Mouse (Mus musculus): ENCODE results near the gene Fyttd1. TPM values are rescaled to one million over a fixed set of nuclear protein-coding genes. Genes with fewer than 3 reads are reported as not detected.
"Not testable (repeated sequence)": the region's sequence is repeated elsewhere in the genome, so short reads cannot be mapped to it uniquely, and the experiment has no call there.

Fyttd1 gene
- total RNA-seq, 2 experiments from 2014 or later = 115 to 125 TPM

DNA sequence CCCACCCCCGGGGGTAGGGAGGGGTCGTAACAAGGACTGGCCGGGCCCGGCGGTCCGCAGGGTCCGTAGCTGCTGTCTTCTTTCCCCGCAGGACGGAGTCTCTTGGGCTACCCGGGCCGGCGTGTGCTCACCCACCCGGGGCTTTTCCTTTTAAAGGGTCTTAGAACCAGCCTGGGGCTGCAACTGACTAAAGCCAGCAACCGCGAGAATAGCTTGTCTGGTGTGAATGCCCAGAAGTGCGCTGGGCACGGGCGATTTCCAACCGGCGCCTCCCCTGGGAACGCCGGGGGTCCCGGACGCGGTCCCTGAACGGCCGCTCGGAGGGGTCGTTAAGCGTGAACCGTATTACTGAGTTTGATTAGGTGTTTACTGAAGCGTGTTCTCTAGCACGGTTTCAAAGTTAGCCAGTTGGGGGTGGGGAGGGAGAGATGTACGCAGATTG, 878 bp downstream of the Fyttd1 start:
- peak in 1 of 2 experiments; percentile 40 for DNase-seq
- intact Hi-C loops (cut with DNase I) = loop anchor here (2.0 to 5.0 kb wide), 2 partner anchors 63 to 181 kb away; no protein-coding TSS in a partner anchor

DNA sequence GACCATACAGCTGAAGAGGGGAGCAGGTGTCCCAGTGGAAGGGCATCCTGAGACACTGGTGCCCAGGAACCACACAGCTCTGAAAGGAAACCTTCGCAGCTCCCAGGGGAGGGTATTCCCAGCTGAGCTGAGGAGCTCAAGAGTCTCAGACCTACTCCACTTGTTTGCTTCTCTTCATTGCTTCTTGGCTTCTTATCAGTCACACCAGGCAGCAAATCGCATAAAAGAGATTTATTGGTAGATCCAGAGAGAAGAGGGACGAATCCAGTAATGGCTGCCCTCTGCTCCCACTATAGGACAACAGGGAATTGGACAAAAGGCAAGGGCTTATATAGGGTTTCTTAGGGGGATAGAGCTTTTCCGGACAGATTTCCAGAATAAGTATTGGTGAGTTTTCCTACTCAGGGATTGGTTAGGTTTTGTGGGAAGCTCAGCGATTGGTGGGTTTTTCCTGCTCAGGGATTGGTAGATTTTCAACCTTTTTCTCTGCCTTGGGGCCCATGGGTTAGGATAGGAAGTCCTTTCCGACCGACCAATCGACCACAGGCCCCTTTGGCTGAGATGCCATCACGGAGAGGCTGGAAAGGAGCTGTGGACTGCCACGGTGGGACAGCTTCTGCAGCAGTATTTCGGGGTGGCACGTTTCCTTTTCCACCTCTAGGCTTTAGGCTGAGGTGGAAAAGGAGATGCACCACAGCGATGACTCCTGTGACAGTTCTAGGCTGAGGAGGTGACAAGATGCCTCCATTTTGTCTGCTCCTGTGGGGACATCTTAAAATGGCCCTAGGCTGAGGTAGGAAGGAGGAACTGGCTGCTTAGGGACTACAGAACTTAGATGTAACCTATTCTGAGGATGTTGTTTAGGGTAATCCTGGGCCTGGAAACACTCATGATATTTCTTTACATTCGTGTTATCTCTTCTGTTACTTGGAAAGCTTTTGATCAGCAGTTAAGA, 1.9 kb downstream of the Fyttd1 start:
- intact Hi-C loops (cut with DNase I) = loop anchor here (2.0 to 5.0 kb wide), 2 partner anchors 64 to 182 kb away; no protein-coding TSS in a partner anchor
- DNase-seq = no peak

DNA sequence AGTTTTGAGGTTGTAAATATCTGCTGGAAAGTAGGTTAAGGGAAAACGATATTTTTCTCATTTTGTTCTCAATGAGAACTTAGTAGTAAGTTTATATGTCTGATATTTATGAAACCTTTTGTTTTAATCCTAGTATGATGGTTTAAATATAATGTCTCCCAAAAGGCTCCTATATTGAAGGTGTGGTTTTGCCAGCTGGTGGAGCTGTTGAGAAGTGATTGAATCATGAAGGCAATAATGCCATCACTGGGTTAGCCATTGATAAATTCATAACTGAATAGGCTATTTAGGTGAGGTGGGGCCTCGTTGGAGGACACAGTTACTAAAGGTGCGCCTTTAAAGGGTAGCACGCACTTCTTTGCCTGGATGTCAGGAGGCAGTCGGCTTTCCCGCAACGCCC, 4.2 kb downstream of the Fyttd1 start:
- intact Hi-C loops (cut with DNase I) = no loop called here
- no peak for DNase-seq

DNA sequence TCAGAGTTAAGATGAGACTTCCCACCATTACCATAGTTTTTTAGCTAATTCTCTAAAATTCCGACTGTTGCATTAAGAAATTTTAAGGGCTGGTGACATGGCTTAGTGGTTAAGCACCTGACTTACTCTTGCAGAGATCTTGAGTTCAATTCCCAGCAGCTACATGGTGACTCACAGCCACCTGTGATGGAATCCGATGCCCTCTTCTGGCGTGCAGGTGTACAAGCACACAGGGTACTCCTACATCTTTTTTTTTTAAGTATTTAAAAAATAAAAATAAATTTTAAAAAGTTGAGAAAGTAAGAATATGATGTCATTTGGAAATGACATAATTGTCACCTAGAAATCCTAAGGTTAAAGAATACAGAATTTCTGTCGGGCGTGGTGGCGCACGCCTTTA, 10.7 kb downstream of the Fyttd1 start:
- intact Hi-C loops (cut with DNase I) = no loop called here
- no peak for DNase-seq

DNA sequence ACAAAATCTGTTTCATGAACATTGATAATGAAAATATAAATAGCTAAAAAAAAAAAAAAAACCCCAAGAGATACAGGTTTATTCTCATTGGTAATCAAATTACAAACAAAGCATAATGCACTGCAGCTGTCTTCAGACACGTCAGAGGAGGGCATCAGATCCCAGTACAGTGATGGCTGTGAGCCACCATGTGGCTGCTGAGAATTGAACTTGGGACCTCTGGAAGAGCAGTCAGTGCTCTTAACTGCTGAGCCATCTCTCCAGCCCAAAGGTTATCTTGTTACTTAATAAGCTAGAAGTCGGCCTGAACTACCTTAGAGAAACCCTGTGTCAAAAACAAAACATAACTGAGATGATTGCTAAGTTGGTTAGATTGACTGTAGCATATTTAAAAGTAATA, 12.6 kb downstream of the Fyttd1 start:
- DNase-seq = no peak
- intact Hi-C loops (cut with DNase I) = no loop called here

DNA sequence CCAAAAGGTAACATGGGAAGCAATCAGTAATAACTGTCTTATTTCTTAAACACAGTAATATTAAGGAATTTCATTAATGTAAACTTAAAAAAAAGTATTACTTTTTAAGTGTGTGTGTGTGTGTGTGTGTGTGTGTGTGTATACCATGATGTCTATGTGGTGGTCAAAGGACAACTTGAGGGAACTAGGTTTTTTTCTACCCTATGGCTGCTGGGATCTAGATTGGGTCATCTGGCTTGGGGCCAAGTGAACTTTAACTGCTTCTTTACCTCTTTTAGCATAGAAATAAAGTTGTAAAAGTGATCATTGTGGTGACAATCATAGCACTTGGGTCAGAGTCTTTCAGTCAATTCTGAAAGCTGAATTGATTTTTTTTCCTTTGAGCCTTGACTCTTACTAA, 18.8 kb downstream of the Fyttd1 start:
- intact Hi-C loops (cut with DNase I) = no loop called here
- DNase-seq = no peak

DNA sequence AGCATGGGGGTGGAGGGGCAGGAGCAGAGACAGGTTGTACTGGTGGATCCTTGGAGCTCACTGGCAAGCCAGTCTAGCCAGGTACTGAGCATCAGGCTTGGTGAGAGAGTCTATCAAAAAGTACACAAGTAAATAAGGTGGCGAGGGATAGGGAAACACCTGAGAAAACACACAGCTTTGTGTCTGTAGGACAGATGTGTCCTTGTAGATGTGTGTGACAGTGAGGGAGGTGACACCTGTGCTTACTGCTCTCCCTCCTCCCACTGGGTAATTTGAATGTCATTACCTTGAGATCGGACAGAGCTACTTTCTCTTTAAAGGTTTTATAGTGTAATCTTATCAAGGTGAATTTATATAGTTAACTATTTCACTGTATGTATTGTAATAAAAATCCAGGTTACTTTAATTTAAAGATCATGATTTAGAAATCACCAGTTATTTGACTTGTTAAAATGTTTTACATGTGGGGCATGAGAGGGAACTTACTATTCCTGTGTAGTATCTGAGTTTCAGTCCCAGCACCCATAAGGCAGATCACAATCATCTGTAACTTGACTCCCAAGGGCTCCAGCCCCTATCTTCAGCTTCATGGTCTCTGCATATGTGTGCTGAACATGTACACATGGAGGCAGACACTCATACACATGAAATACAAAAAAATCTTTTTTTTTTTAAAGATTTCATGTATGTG, 24.2 kb downstream of the Fyttd1 start:
- intact Hi-C loops (cut with DNase I) = no loop called here
- no peak for DNase-seq

DNA sequence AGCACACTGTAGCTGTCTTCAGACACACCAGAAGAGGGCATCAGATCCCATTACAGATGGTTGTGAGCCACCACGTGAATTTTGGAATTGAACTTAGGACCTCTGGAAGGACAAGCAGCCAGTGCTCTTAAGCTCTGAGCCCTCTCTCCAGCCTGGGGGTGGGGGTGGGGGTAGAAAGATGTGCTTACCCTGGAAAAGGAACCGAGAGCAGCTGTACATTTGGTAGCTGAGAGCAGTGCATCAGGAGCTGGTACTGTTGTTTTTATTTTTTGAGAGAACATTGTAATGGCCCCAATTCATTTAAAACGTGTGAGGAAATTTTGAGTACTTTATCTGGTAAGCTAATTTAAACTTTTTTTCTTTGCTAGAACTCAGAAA, 24.7 kb downstream of the Fyttd1 start:
- intact Hi-C loops (cut with DNase I) = no loop called here
- no peak for DNase-seq

DNA sequence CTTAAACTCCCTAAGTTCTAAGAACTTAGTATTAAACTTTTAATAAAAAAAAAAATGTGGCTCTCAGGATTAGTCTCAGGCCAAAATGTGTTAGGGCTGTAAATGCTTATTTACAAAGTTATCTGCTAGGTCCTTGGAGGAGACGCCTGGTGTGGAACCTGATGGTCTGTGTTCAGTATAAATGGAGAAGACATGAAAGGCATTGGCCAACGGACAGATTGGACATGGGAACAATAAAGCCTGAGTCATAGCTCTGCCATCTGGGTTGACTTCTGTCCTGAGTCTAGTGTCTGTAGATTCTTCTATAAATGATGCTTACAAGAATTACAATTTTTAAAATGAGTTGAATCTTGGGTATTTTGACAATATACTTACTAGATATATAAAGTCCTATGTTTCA, 28.9 kb downstream of the Fyttd1 start:
- intact Hi-C loops (cut with DNase I) = no loop called here
- no peak for DNase-seq

DNA sequence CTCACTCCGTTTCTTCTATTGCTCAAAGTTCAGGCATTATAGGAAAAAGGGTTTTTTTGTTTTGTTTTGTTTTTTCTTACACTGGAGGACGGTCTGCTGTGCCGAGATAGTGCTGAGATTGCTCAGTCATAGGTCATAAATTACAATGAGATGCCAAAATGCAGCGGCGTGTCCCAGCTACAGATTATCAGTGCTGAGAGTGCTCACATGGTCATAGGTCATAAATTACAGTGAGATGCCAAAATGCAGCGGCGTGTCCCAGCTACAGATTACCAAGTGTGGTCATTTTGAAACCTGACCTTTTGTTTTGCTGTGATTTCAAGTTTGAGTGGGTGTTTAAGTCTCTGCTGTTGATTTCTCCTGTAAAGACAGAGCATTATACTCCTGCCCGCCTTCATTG, 29.4 kb downstream of the Fyttd1 start:
- intact Hi-C loops (cut with DNase I) = no loop called here
- no peak for DNase-seq

DNA sequence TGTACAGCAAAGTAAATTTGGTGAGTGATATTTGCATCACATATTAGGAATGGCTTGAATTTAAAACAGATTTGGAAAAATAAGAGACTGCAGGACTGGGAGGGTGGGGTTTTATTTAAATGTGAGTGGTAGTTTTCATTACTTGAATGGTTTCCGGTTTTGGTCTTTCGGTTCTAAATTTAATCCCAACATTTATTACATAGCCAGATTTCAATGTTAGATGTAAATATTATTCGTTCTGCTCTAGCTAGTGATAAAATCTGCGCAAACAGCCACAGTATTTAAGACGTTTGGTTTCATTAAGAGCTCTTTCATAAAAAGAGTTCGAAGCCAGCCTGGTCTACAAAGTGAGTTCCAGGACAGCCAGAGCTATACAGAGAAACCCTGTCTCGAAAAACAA, 35.9 kb downstream of the Fyttd1 start:
- intact Hi-C loops (cut with DNase I) = no loop called here
- no peak for DNase-seq

DNA sequence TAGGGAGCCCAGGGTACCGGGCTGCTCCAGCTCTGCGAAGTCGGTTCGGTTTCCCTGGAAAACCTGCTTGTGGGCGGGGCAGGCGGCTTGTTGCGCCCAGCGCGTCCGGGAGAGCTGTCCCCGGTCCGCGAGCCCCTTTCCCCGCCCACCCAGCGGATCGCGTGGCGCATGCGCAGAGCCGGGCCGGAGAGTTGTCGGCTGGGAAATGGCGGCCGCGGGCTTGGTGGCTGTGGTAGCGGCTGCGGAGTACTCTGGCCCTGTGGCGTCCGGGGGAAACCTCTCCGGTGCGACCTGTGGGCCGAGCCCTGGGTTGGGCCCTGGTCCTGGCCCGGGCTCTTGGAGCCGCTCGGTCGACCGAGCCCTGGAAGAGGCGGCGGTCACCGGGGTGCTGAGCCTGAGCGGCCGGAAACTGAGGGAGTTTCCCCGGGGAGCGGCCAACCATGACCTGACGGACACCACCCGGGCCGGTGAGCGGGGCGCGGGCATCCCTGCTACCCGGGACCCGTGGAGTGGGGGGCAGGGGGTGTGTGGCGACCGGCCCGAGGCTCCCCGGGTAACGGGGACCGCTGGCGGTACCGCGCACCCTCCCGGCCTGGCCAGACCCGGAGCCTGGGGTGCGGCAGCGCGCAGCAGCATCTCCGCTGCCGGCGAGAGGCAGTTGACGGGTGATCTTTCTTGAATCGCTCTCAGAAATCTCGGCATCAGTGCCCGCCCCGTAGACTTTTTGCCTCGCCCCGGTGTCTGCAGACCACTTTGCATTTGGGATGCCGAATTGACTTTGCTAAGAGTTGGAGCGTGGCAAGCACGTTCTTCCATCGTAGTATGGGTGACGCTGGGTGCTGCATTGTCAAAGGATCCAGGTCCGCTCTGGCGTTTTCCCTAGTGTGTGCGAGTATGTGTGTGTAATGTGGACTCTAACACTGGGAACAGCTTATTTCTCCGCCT, 36.9 kb downstream of the Fyttd1 start, which contains the start of gene Lrch3:
Lrch3 (plus strand) TSS at position 164 of the 945 bp plus-strand sequence.
- peak; percentile 97 to 98 for DNase-seq
- intact Hi-C loops (cut with DNase I) = no loop called here

DNA sequence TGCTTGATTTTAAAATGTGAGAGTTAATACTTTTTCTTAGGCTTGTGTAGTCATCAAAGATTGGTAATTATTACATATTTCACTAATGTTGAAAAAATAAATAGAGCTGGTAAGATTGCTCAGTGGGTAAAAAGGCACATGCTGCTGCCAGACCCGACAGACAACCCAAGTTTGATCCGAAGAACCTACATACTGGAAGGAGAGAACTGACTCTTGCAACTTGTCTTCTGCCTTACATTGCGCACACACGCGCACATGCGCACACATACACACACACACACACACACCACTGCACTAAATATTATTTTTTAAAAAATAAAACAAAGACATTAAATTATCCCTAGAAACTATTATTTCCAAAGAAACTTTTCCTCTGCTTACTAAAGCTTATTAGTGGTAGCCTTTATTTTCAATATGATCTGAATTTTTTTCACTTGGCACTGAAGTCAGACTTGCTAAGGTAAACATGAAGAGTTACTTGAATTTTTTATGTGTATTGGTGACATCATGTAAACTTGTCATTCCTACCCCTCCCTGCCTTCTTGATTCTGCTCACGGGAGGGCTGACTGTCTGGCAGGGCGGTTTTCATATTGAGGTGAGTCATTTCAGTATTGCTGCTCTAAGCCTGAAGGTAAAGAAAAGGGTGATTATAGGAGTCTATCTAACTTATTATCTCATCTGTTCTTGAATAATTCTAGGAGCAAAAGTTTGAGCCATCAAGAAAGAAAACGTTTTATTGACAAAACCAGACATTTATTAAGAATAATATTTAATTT, 38.2 kb downstream of the Fyttd1 start:
- intact Hi-C loops (cut with DNase I) = no loop called here
- no peak for DNase-seq

DNA sequence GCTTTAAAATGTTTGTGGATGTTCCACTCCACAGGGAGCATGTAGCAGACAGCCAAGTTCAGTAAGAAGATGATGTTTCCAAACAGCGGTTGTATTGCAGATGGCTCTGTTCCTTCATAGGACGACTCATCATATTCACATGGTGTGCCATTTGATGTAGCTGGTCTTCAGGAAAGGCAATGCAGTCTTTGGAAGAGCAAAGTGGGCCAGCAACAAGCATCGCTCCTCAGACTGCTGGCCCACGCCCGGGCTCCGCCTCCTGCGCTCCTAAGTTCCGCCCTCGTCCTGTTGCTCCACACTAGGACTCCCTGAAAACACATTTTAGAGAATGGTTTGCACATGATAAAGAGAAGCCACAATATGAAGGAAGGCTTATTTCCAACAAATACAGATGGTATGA, 49.3 kb downstream of the Fyttd1 start:
- DNase-seq; intact Hi-C loops (cut with DNase I): not testable (repeated sequence)

DNA sequence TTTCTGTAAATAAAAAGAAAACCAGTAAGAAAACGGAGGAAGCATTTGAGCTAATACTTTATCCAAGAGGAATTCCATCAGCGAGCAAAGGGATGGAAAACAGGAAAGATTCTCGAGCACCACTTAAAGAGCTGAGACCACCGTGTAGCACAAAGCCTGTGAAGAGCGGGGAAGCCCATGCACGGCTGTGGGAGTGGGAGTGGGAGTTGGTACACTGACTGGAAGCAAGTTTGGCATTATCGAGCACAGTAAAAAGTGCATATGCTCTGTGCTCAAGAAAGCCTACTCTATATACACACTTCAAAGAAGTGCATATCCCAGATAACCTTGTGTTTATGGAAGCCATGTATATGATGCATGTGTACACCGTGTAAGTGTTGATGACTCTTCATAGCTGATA, 49.7 kb downstream of the Fyttd1 start:
- intact Hi-C loops (cut with DNase I) = no loop called here
- DNase-seq = no peak

DNA sequence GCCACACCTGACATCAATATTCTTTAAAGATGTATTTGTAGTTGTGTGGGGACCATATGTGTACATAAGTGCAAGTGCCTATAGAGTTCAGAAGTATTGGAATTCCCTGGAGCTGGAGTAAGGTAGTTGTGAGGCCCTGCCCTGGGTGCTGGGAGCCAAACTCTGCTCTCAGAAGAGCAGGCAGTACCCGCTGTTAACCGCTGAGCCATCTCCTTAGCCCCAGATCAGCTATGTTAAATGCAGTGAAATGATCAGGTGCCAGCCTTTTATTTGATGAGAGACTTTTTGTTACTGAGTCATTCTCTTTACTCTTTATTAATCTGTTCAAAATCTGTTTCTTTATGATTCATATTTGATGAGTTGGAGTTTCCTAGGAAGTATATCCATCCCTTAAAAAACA, 52.6 kb downstream of the Fyttd1 start:
- no peak for DNase-seq
- intact Hi-C loops (cut with DNase I) = no loop called here

DNA sequence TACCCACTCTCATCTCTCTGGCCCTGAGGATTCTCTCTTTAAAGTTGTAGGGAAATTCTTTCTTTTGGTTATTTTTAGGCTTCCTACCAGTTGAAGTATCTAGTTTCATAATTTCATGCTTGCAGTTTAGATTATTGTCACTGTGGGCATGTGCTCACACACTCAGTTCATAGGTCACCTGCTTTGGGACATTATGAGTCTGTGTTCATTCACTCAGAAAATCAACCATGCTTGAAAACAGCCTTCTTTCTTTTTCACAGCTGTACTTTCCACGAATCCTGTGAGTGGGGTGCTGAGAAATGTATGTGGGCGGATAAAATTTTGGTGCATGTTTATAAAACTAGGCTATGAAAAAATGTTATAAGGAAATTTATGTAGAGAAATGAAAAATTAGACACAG, 57.2 kb downstream of the Fyttd1 start:
- intact Hi-C loops (cut with DNase I) = no loop called here
- DNase-seq = no peak

DNA sequence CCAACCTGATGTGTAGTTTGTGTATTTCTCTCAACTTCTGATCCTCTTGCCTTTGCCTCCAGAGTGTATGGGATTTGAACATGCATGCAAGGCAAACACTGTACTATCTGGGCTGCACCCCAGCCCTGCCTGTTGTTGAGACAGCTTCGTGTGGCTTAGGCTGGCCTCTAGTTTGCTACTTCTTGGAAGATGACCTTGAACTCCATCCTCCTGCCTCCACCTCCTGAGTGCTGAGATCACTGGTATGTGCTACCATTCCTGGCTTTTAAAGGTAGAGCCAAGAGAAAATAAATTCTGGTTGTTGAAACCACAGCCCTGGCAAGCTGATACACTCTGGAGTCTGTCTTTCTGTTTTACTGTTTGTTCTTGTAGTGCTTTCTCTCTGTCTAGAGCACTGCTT, 57.8 kb downstream of the Fyttd1 start:
- intact Hi-C loops (cut with DNase I) = no loop called here
- DNase-seq = no peak

DNA sequence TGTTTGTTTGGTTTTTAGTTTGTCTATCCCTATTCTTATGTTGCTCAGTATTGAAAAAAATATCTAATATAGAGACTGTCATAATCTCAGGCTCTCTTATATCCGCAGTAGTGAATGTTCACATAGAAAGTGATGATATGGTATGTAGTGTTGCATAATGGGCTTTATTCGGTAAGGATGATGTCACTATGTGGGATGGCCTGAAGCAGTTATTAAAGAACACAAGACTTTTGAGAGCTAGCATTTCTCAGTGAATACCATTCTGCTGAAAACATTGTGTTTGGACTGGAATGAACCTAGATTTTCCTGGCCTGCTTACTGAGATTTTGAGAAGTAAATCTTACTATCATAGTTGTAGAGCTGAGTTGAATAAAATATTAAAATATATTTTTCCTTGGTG, 60.1 kb downstream of the Fyttd1 start:
- peak in 1 of 2 experiments; percentile 22 for DNase-seq
- intact Hi-C loops (cut with DNase I) = no loop called here

DNA sequence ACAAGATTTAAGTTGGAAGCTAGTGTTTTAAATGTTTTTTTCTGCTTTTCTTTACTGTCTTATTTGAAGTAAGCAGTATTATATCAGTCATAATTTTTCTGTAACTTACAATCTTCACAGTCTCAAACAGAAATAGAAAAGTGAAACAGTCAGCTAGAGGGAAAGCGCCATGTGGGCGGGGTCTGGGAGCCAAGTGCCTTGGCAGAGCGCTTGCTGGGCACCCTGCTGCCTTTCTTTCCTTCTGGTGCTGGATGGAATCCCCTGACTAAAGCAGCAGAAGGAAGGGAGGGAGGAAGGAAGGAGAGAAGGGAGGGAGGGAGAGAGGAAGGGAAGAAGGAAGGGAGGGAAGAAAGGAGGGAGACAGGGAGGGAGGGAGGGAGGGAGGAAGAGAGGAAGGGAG, 62.0 kb downstream of the Fyttd1 start:
- DNase-seq = peak; percentile 43 to 50
- intact Hi-C loops (cut with DNase I) = not testable (repeated sequence)
